Mouse (Mus musculus): ENCODE measurements around the gene Mapk1ip1. TPM values are rescaled to one million over a fixed set of nuclear protein-coding genes. Genes with fewer than 3 reads are reported as not detected.
A peak's percentile ranks its signal among the peaks of the same experiment; 100 is the strongest.

The Mapk1ip1 gene
- total RNA-seq, 2 experiments from 2014 or later: 30.9 to 31.1 TPM

GRCm38 (mm10) chr7:138841436-138842151, 4.5 kb downstream of the Mapk1ip1 start:
- intact Hi-C loops (cut with DNase I): no loop called here
- DNase-seq: no peak

DNA sequence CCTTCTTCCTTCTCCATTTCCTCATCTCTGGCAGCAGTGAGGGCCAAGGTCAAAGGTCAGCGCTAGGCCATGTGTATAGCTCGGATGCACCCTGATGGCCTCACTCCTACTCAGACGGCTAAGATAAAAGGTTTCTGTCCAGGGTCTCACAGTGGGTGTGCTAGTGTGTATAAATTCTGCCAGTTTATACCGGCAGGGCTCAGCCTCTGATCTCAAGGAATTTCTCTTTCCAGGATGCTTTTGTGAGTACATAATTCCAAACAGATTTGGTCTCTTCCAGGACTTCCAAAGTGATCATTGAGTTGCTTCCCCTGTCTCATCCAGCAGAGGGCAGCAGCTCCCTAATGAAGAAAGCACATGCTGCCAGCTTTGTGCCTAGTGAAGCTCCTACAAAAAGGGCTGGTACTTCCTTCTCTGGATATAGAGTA, 5.5 kb downstream of the Mapk1ip1 start:
- intact Hi-C loops (cut with DNase I): no loop called here
- peak; percentile 80 for DNase-seq

GRCm38 (mm10) chr7:138835028-138835427, 11.0 kb downstream of the Mapk1ip1 start:
- intact Hi-C loops (cut with DNase I): loop anchor here (2.0 kb wide), 1 partner anchor 1356 kb away; no protein-coding TSS in a partner anchor
- DNase-seq: no peak

DNA sequence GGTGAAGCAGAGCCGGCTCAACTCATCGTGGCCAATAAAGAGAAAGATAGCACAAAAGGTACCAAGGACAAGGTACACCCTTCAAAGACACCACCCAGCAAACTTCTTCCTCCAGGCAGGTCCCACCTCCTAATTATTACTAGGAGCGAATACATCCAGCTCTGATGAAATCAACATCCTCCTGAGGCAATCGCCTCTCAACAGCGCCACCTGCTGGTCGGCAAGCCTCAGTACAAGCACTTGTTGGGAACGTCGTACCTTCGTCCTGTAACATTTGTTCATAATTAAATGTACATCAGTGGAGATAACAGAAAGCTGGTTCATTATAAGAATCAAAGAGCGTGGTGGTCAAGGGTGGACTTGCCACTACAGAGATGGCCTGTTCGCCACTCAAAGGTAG, 18.3 kb downstream of the Mapk1ip1 start:
- intact Hi-C loops (cut with DNase I): loop anchor here (5.0 to 10.0 kb wide), 2 partner anchors 433 to 1226 kb away; partner anchors contain the start of gene Tcerg1l
- DNase-seq: peak; percentile 75

- no peak for DNase-seq
- intact Hi-C loops (cut with DNase I): loop anchor here (5.0 to 10.0 kb wide), 2 partner anchors 430 to 1223 kb away; partner anchors contain the start of gene Tcerg1l
These were observed 20.9 kb downstream of the Mapk1ip1 start for GRCm38 (mm10) chr7:138824995-138825756.

DNA sequence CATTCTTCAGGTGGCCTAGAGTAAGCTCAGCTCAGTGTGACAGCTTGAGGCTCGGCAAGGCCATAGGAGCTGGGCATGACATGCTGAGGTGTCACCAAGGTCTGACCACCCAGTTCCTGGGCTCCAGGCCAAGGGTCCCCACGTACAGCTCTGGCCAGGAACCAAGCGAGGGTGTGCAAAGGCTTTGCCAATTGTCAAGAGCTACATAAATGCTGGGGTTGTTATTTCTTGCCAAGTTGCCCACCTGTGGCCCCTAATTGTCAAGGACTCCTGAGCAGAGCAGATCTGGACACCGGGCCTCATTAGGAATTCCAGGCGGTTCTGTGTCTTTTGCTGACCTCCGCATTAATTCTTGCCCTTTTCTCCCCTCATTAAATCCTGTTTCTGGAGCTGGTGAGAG, 21.6 kb downstream of the Mapk1ip1 start:
- peak; percentile 38 for DNase-seq
- intact Hi-C loops (cut with DNase I): loop anchor here (10.0 kb wide), 1 partner anchor 430 kb away; the partner anchor contains the start of gene Tcerg1l

DNA sequence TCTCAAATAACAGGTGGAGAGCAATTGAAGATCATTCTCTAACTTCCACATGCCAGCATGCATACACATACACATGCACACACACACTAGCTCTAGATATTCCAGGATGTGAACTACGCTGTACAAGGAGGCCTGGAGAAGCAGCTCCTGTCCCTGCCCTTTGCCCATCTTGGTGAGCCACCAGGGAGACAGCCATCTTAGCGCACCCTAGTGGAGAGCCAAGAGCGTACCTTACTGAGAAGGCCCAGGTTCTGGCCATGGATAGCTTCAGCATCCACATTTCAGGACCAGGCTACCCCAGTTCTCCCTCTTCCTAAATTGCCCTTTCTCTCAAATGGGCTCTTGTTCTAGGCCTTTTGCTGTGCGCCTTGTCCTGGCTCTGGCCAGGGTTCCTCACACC, 27.8 kb downstream of the Mapk1ip1 start:
- intact Hi-C loops (cut with DNase I): no loop called here
- peak; percentile 31 for DNase-seq

DNA sequence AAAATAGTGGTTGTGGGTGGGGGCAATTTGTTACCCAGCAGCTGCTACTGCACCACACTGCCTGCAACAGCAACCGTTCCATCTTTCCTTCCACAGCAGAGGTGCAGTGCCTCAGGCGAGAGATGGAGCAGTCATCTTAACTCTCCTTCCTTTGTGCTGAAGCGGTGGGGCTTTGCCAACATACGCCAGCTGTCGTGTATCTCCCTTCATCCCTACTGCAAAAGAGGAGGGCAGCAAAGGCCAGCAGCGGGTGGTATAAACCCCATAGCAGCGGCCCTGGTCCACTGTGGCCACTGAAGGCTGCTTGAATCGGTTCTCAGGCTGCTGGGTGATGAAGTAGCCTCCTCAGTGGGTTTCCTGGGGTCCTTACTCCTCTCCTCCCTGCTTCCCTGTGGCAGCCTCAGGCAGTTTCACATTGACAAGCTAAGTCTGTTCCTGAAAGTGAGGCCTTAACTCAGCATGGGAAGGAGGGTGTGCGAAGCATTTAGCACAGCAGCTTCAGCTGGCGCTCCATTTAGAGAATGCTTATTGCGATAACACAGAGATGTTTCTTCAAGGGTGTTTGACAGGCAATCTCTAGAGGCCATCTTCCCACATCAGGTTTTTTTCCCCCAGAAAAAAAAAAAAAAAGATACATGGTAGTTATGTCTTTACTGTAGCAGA, 32.7 kb downstream of the Mapk1ip1 start:
- intact Hi-C loops (cut with DNase I): no loop called here

GRCm38 (mm10) chr7:138807146-138807545, 38.9 kb downstream of the Mapk1ip1 start:
- no peak for DNase-seq
- intact Hi-C loops (cut with DNase I): no loop called here

More for the DNA sequence above, 32.7 kb downstream of the Mapk1ip1 start:
- peak; percentile 62 for DNase-seq

DNA sequence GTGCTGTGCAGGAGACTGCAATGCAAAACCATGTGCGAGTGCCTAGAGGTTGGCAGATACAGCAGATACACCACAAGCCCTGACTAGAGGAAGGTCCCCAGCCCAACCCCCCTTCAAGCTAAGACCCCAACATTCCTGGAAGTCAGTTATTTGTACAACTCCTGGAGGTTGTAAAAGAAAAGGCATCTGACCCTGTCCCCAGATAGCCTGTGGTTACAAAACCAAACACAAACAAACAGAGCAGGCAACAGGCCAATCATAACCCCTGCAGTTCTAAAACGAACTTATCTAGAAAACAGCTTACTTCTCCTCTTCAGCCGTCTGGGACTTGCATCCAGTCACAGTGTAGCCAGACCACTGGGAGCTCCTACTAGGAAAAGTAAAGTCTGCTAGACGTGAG, 42.7 kb downstream of the Mapk1ip1 start:
- DNase-seq: no peak
- intact Hi-C loops (cut with DNase I): no loop called here

DNA sequence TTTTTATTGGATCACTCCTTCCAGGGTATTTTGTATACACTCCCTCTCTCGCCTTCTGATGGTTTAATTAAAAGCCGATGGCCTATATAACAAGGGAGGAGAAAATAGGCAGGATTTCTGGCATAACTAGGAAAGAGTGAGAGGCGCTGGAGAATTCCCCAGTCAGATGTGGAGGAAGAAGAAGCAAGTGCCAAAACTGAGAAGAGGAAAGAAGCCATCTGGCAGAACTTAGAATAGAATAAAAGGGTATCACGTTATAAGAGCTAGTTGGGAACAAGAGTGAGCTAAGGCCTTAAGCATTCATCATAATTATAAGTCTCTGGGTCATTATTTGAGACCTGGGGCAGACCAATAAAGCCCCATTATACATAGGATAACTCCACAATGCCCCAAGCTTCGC, 58.0 kb downstream of the Mapk1ip1 start:
- intact Hi-C loops (cut with DNase I): no loop called here
- no peak for DNase-seq

Other genes with a start within 250 kb of the Mapk1ip1 start
- 100 to 1,000 TPM; 100 to 103 TPM for gene Ppp2r2d, start 194 bp downstream of the Mapk1ip1 start, total RNA-seq (2021)
- 10 to 100 TPM; 57.0 to 58.0 TPM for gene Bnip3, start 63.2 kb upstream of the Mapk1ip1 start, total RNA-seq (2021)
- gene Jakmip3, start 94.5 kb upstream of the Mapk1ip1 start, total RNA-seq (2021): 10 to 100 TPM; 42.1 to 42.6 TPM
- gene Dpysl4, start 239.7 kb upstream of the Mapk1ip1 start, total RNA-seq (2021): 100 to 1,000 TPM; 101 to 108 TPM